Mouse (Mus musculus) spleen, adult 2 months (tissue): ENCODE results near the gene Stra8.

ENCODE experiments used
- CTCF ChIP-seq: fragments of 200-500 bp; IDR thresholded peaks from 2 replicates; pipeline ENCODE4 v1.5.1; 2011; ENCODE audit warnings: mild to moderate bottlenecking, inconsistent platforms; ENCODE audit not compliant: insufficient read depth, insufficient read length, insufficient replicate concordance; ENCODE audit errors: extremely low read depth
- POLR2A ChIP-seq: fragments of 200-500 bp; IDR thresholded peaks from 2 replicates; pipeline ENCODE4 v1.6.1; 2011; ENCODE audit warnings: low read depth, low read length, inconsistent platforms

- TF ChIP-seq POLR2A, result no peak
- TF ChIP-seq CTCF, result no peak
These were observed 10.2 kb upstream of the Stra8 start for GRCm38 (mm10) chr6:34909631-34910345.
